Comparison of ENCODE assay signal across 7 mouse cellular contexts in genomic region chr9:102006539-102006938, GRCm38 (mm10).
A peak's percentile ranks its signal among the peaks of the same experiment; 100 is the strongest.
DNase-seq lines count a peak whose midpoint lies in the region; ATAC-seq and TF ChIP-seq lines count a peak whose summit lies in the region.

No protein-coding gene starts in this region.

- WGBS in liver, embryonic 11.5 days, result 56% methylated on average over 2 of the region's 2 CpGs

- H3K27ac ChIP-seq in layer of hippocampus, adult 2 months, result no peak overlapping the region
- no peak overlapping the region for H3K27ac ChIP-seq in liver, embryonic 11.5 days (ENCODE audit: low read depth, low read length)

- H3K9ac ChIP-seq in liver, embryonic 11.5 days (ENCODE audit: low read depth, low read length), result no peak overlapping the region

- DNase-seq in layer of hippocampus, adult 2 months (ENCODE audit: low spot score in 2 of 2), result no peak
- DNase-seq in layer of hippocampus, adult 9-10 months (ENCODE audit: low spot score), result no peak
- DNase-seq in NIH3T3 (ENCODE audit: low read depth), result peak; percentile 5
- DNase-seq in adrenal gland, adult 8-10 months, result peak; percentile 17
- DNase-seq in liver, embryonic 11.5 days (ENCODE audit: low spot score), result no peak
- DNase-seq in testis, postnatal 10 days (ENCODE audit: low spot score), result peak; percentile 48

- H3K36me3 ChIP-seq in liver, embryonic 11.5 days (ENCODE audit: control insufficient read depth, insufficient read depth, low read length), result no peaks in the 10 kb centered on the region

- peak; percentile 74 for ATAC-seq in erythroid progenitor cell, adult 5-6 weeks (replicated peaks; ENCODE audit: low FRiP score, poor library complexity, severe bottlenecking)
- peak; percentile 68 for ATAC-seq in liver, embryonic 11.5 days (replicated peaks; ENCODE audit: low FRiP score)

- peak; percentile 73 for TF ChIP-seq CTCF in layer of hippocampus, adult 2 months (conservative IDR thresholded peaks at IDR 0.05)

- no peaks in the 10 kb centered on the region for H3K27me3 ChIP-seq in liver, embryonic 11.5 days (replicated peaks; ENCODE audit: control insufficient read depth, insufficient read depth, low read length)

- no peaks in the 10 kb centered on the region for H3K4me1 ChIP-seq in liver, embryonic 11.5 days (replicated peaks; ENCODE audit: control insufficient read depth, insufficient read depth, low read length)

- no peak overlapping the region for H3K4me3 ChIP-seq in layer of hippocampus, adult 2 months
- no peak overlapping the region for H3K4me3 ChIP-seq in liver, embryonic 11.5 days (ENCODE audit: low read depth, low read length)

- H3K9me3 ChIP-seq in liver, embryonic 11.5 days (ENCODE audit: control insufficient read depth, low read length), result no peaks in the 10 kb centered on the region

- H3K4me2 ChIP-seq in liver, embryonic 11.5 days, result no peak overlapping the region

Comparison
In these comparisons a context has a peak if more than half of its experiments do, and no peak if none do; other contexts are left out.
1. DNase-seq: peak in NIH3T3 (single experiment), adrenal gland, adult 8-10 months (single experiment) and testis, postnatal 10 days (single experiment); none in layer of hippocampus, adult 2 months (0 of 2), layer of hippocampus, adult 9-10 months (single experiment) and liver, embryonic 11.5 days (single experiment).